Mouse (Mus musculus): ENCODE data around the gene Ercc8. TPM values are rescaled to one million over a fixed set of nuclear protein-coding genes. Genes with fewer than 3 reads are reported as not detected.

The Ercc8 gene
- polyA plus RNA-seq, 1 experiment from 2014 or later: 4.9 TPM

DNA sequence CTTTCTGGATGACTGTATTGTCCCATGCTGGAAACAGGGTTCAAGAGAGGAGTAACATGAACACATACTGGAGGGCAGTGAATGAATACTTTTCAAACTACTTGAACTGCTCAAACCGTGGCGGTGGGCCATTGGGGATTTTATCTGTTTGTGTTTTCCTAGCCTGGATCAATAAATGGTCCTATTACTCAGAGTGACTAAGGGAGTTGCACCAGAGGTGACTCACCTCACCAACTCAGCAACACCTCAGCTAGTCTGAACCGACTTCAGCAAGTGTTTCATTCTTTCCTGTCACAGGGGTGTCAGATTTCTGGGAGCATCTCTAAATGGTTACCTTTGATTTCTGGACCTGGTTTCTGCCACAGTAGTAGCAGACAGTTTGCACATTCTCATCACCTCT lies 70.7 kb downstream of the Ercc8 start:
- WGBS (ENCODE audit: insufficient replicate concordance): 45% methylated on average over 3 of the region's 3 CpGs
- Histone ChIP-seq H3K4me3 (ENCODE audit: low read depth, low read length) (no peak overlapping the region), H3K27ac (ENCODE audit: low read length) (no peak overlapping the region), H3K27me3 (ENCODE audit: control insufficient read depth, insufficient read depth, low read depth, low read length) (no peaks in the 10 kb centered on the region), H3K4me2 (ENCODE audit: low read depth, low read length) (no peak overlapping the region), H3K9me3 (replicated peaks; ENCODE audit: control insufficient read depth, low read length) (no peaks in the 10 kb centered on the region), H3K4me1 (ENCODE audit: control insufficient read depth, low read depth, low read length) (peaks cover 3% of the 10 kb centered on the region; the same call in 1 of the 2 replicates), H3K36me3 (ENCODE audit: control insufficient read depth, insufficient read depth) (no peaks in the 10 kb centered on the region), H3K9ac (ENCODE audit: low read depth, low read length) (no peak overlapping the region)
- ATAC-seq (ENCODE audit: low read depth): no peak

DNA sequence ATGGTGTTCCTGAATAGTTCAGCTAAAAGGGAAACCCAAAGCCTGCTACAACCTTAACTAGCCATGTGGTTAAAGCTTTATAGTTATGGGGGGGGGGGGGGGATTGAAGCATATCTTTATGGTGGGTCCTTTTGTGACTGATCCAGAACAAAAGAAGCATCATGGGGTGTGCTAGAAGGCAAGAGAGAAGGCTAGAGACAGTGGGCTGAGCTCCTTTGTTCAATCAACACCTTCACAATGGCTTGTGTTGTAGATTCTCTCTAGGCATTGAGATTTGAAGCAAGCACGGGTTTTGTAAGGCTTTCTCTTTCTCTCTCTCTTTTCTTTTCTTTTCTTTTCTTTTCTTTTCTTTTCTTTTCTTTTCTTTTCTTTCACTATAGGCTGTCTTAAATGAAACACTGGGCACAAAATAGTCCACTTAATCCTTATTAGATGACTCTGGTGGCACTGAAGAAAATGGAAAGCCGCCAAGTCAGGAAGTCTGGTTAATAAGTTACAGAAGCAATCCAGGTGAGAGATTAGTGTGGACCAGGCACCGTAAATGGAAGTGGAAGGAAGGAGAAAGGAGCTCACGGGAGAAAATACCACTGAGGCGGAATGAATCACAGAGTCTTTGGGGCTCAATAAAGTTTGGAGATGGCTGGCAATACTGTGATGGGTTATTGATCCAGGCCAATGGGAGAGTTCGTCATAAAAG lies 71.3 kb downstream of the Ercc8 start:
- no peaks in the 10 kb centered on the region for H3K36me3 ChIP-seq (ENCODE audit: control insufficient read depth, insufficient read depth)
- ATAC-seq (ENCODE audit: low read depth): no peak
- H3K27ac ChIP-seq (ENCODE audit: low read length): no peak overlapping the region
- peaks cover 3% of the 10 kb centered on the region; the same call in 1 of the 2 replicates for H3K4me1 ChIP-seq (ENCODE audit: control insufficient read depth, low read depth, low read length)
- no peak overlapping the region for H3K9ac ChIP-seq (ENCODE audit: low read depth, low read length)
- peak overlapping the region; percentile 8; the same call in 1 of the 2 replicates for H3K4me2 ChIP-seq (ENCODE audit: low read depth, low read length)
- no peak overlapping the region for H3K4me3 ChIP-seq (ENCODE audit: low read depth, low read length)
- no peaks in the 10 kb centered on the region for H3K9me3 ChIP-seq (replicated peaks; ENCODE audit: control insufficient read depth, low read length)
- H3K27me3 ChIP-seq (ENCODE audit: control insufficient read depth, insufficient read depth, low read depth, low read length): no peaks in the 10 kb centered on the region
- WGBS (ENCODE audit: insufficient replicate concordance): 57% methylated on average over 6 of the region's 6 CpGs

DNA sequence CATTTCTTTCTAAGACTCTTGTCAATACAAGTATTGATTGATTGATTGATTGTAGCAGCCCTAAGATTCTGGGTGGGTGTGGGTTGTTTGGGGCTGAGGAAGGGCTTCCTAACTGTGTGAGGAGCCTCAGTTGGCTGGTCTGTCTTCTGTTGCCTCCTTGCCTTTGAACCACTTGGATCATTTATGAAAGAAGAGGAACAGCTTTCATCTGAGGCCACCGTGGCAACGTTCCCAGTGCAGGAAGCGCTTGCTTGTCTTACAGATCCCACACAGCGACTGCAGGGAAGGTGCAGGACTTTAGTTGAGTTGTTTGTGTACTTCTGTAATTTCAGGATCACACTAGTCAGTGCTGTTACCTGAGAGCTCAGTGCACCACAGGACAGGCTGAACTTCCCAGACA lies 81.5 kb downstream of the Ercc8 start:
- WGBS (ENCODE audit: insufficient replicate concordance): 20% methylated on average over 4 of the region's 4 CpGs
- H3K4me2 ChIP-seq (ENCODE audit: low read depth, low read length): no peak overlapping the region
- no peak overlapping the region for H3K4me3 ChIP-seq (ENCODE audit: low read depth, low read length)
- no peaks in the 10 kb centered on the region for H3K36me3 ChIP-seq (ENCODE audit: control insufficient read depth, insufficient read depth)
- no peaks in the 10 kb centered on the region for H3K4me1 ChIP-seq (ENCODE audit: control insufficient read depth, low read depth, low read length)
- no peaks in the 10 kb centered on the region for H3K9me3 ChIP-seq (replicated peaks; ENCODE audit: control insufficient read depth, low read length)
- no peak overlapping the region for H3K9ac ChIP-seq (ENCODE audit: low read depth, low read length)
- H3K27ac ChIP-seq (ENCODE audit: low read length): no peak overlapping the region
- ATAC-seq (ENCODE audit: low read depth): no peak
- H3K27me3 ChIP-seq (ENCODE audit: control insufficient read depth, insufficient read depth, low read depth, low read length): no peaks in the 10 kb centered on the region

DNA sequence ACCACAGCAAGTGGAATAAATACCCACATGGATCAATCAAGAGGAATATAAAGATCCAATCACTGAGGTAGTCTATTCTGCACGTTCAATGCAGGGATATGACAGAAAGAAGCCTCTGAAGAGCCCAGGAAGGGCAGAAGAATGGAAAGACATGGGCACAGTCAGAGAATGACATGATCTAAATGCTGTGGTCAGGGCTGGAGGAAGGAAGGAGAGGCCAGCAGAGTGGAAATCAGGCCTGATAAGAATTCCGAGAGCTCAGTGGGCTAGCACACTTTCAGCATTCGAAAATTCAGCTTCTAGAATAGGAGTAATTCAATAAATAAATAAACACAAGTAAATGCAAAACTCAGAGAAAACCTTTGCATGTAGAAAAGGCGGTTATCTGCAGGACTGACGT lies 83.2 kb downstream of the Ercc8 start:
- H3K9me3 ChIP-seq (replicated peaks; ENCODE audit: control insufficient read depth, low read length): no peaks in the 10 kb centered on the region
- ATAC-seq (ENCODE audit: low read depth): no peak
- H3K4me2 ChIP-seq (ENCODE audit: low read depth, low read length): no peak overlapping the region
- WGBS (ENCODE audit: insufficient replicate concordance): 31% methylated on average over 5 of the region's 5 CpGs
- no peak overlapping the region for H3K27ac ChIP-seq (ENCODE audit: low read length)
- H3K4me1 ChIP-seq (ENCODE audit: control insufficient read depth, low read depth, low read length): no peaks in the 10 kb centered on the region
- H3K9ac ChIP-seq (ENCODE audit: low read depth, low read length): no peak overlapping the region
- H3K36me3 ChIP-seq (ENCODE audit: control insufficient read depth, insufficient read depth): no peaks in the 10 kb centered on the region
- no peak overlapping the region for H3K4me3 ChIP-seq (ENCODE audit: low read depth, low read length)
- no peaks in the 10 kb centered on the region for H3K27me3 ChIP-seq (ENCODE audit: control insufficient read depth, insufficient read depth, low read depth, low read length)

Other genes starting within 250 kb of the Ercc8 start
- gene Smim15, start 114.3 kb upstream of the Ercc8 start, polyA plus RNA-seq (2015; fragmentation: Nextera tagmentation; extraction: Ambion mirVana): 20.7 and 21.9 TPM in 2 replicates
- gene Ndufaf2, start 108 bp upstream of the Ercc8 start, polyA plus RNA-seq (2015; fragmentation: Nextera tagmentation; extraction: Ambion mirVana): 21.5 and 24.6 TPM in 2 replicates
- gene Elovl7, start 55.7 kb downstream of the Ercc8 start, polyA plus RNA-seq (2015; fragmentation: Nextera tagmentation; extraction: Ambion mirVana): 2.0 and 2.5 TPM in 2 replicates
- 12.8 and 13.3 TPM in 2 replicates for gene Depdc1b, start 157.6 kb downstream of the Ercc8 start, polyA plus RNA-seq (2015; fragmentation: Nextera tagmentation; extraction: Ambion mirVana)